Mouse (Mus musculus) neural tube, embryonic 11.5 days (tissue): ENCODE data around the gene Gm4792. TPM values are rescaled to one million over a fixed set of nuclear protein-coding genes. Genes with fewer than 3 reads are reported as not detected.

Experiments
- ATAC-seq: fragments of 200-750 bp; cut with Nextera tagmentation; 2 replicates; pipeline ENCODE4 v1.8.0; 2017; ENCODE audit warnings: moderate number of reproducible peaks, mild to moderate bottlenecking, moderate TSS enrichment, moderate library complexity; ENCODE audit not compliant: insufficient read depth, low FRiP score, low TSS enrichment
- DNase-seq: peaks from one replicate; pipeline ENCODE4 v3.0.0-alpha.2; 2015; ENCODE audit warnings: low spot score
- H3K27ac ChIP-seq: fragments of 300-500 bp; sonication (generic); 2 replicates; pipeline ENCODE4 v1.5.1; 2014; ENCODE audit warnings: low read depth, mild to moderate bottlenecking, low read length
- H3K27me3 ChIP-seq: fragments of 300-500 bp; sonication (generic); 2 replicates; pipeline ENCODE4 v1.6.1; 2014; ENCODE audit warnings: mild to moderate bottlenecking, low read length, mixed read lengths; ENCODE audit not compliant: control insufficient read depth, insufficient read depth
- H3K36me3 ChIP-seq: fragments of 300-500 bp; sonication (generic); 2 replicates; pipeline ENCODE4 v1.6.1; 2014; ENCODE audit warnings: mild to moderate bottlenecking, low read length, moderate library complexity, mixed read lengths; ENCODE audit not compliant: control insufficient read depth, insufficient read depth
- H3K4me1 ChIP-seq: fragments of 300-500 bp; sonication (generic); 2 replicates; pipeline ENCODE4 v1.6.1; 2014; ENCODE audit warnings: low read length, mixed read lengths; ENCODE audit not compliant: control insufficient read depth, insufficient read depth
- H3K4me2 ChIP-seq: fragments of 300-500 bp; sonication (generic); 2 replicates; pipeline ENCODE4 v1.6.1; 2014; ENCODE audit warnings: low read depth, mild to moderate bottlenecking, moderate library complexity
- H3K4me3 ChIP-seq: fragments of 300-500 bp; sonication (generic); 2 replicates; pipeline ENCODE4 v1.5.1; 2014; ENCODE audit warnings: low read depth, low read length
- H3K9ac ChIP-seq: fragments of 300-500 bp; sonication (generic); 2 replicates; pipeline ENCODE4 v1.6.1; 2014; ENCODE audit warnings: mild to moderate bottlenecking, low read length
- H3K9me3 ChIP-seq: fragments of 300-500 bp; sonication (generic); 2 replicates; pipeline ENCODE4 v1.6.1; 2016; ENCODE audit warnings: low read length; ENCODE audit not compliant: control insufficient read depth
- WGBS: fragments of 180-500 bp; shearing (Covaris S2); extraction: QIAGEN DNeasy Blood & Tissue Kit; methylation state at CpG from one replicate; pipeline ENCODE4 v1.1.7; 2014; 5-methylcytosine and 5-hydroxymethylcytosine counted together
- polyA plus RNA-seq: library from polyadenylated mRNA; unstranded; fragments of >200 nt; fragmentation: Nextera tagmentation; extraction: Ambion mirVana; gene quantifications from 2 replicates; pipeline ENCODE4 v1.2.1, GENCODE M21; 2014

Gene Gm4792
- polyA plus RNA-seq, 1 experiment from 2014 or later = 0.42 TPM

DNA sequence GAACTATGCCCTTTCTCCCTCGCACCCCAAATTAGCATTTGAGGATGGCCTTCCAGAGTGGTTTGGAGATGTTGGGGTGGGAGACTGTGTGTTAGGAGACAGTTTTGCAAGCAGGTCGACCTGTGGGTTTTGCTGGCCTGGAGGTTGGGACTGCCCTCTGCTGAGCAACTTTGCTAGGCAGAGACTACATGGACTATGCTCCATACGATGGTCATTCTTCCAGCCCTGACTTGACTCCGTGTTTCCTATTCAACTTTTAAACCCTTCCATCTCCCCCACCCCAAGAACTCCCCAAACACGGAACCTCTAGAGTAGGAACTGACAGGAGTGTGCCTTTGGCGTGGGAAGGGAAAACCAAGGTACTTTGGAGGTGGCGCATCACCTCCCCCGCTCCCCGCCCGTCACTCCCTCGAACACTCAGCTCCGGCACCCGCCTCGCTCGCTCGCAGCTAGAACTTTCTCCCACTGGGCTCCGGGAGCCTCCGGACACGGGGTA, 13.1 kb upstream of the Gm4792 start, which contains the start of gene Tmcc3:
Gene Tmcc3, plus strand, starts transcription at position 439 of the 496 bp plus-strand sequence.
- WGBS = 3% methylated on average over 19 of the region's 19 CpGs
- DNase-seq (peak; percentile 38), ATAC-seq (0 out of 2 replicates have a peak, but pooled peaks have one; percentile 31)
- H3K4me1 ChIP-seq = peaks cover 3% of the 10 kb centered on the region; the same call in 1 of the 2 replicates
- peak within 1 kb of the TSS; percentile 45 for H3K4me3 ChIP-seq
- H3K9ac ChIP-seq = peak within 1 kb of the TSS; percentile 57
- H3K36me3 ChIP-seq = no peaks in the 10 kb centered on the region
- H3K27me3 ChIP-seq = 0 out of 2 replicates have a peak, but pooled peaks cover 5% of the 10 kb centered on the region
- H3K27ac ChIP-seq = no peak within 1 kb of the TSS
- peak within 1 kb of the TSS; percentile 95 for H3K4me2 ChIP-seq
- no peaks in the 10 kb centered on the region for H3K9me3 ChIP-seq

DNA sequence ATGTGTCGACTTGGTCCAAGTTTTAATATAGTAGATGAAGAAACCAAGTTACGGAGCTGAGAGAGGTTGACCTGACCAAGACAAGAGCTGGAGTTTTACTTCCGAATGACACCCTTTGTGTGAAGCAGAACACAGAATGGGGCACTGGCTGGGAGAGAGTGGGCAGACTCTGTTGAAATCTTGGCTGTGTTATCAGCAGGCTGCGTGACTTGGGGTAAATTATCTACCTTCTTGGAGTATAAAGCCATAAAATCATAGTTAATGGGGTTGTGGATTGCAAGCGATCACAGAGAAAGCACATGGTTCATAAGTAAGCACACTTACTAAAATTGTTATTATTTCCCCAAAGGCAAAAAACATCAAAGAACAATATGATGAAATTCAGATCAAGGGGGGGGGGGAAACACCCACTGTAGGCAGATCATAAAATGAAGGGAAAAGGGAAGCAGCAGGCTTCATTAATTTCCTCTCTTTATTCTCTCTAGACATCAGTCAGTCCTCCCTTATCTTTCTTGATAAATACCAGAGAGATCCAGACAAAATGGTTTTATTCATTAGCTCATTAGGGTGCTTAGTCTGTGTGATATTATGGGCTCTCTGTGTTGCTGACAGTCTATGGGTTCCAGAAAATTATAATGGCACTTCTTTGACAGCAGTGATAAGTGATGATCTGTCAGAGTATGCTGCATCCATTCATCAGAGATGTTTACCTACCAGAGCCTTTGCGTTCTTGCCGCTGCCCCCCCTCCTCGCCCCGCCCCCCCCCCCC, 12.2 kb upstream of the Gm4792 start:
- 48% methylated on average over 9 of the region's 9 CpGs for WGBS

DNA sequence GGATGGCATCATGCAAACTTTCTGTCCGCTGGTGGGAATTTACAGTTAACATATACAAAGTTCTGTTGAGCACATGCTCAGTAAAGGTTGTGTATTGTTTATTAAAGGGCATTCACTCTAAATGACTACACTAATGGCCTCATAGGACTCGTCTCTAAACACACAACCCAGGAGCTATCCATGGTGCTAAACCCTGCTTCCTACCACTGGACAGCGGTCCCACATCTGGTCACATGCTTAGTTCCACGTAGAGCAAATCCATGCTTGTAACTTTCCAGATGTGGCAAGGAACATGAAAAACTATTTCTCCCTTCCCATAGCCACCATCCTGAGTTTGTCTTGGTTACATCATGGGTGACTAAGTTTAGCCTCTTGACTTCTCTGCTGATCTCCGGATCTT, 7.0 kb upstream of the Gm4792 start:
- Histone ChIP-seq H3K4me1 (no peaks in the 10 kb centered on the region), H3K27me3 (no peaks in the 10 kb centered on the region), H3K4me3 (no peak overlapping the region), H3K4me2 (no peak overlapping the region), H3K9me3 (no peaks in the 10 kb centered on the region), H3K9ac (no peak overlapping the region), H3K36me3 (no peaks in the 10 kb centered on the region), H3K27ac (no peak overlapping the region)
- WGBS = 64% methylated on average over 5 of the region's 5 CpGs
- DNase-seq (no peak), ATAC-seq (no peak)

More for the DNA sequence above, 12.2 kb upstream of the Gm4792 start:
- Histone ChIP-seq H3K9me3 (no peaks in the 10 kb centered on the region), H3K4me1 (peaks cover 3% of the 10 kb centered on the region; the same call in 1 of the 2 replicates), H3K4me2 (no peak overlapping the region), H3K9ac (no peak overlapping the region), H3K36me3 (no peaks in the 10 kb centered on the region), H3K4me3 (no peak overlapping the region), H3K27ac (no peak overlapping the region), H3K27me3 (0 out of 2 replicates have a peak, but pooled peaks cover 5% of the 10 kb centered on the region)
- DNase-seq = no peak
- ATAC-seq = no peak

DNA sequence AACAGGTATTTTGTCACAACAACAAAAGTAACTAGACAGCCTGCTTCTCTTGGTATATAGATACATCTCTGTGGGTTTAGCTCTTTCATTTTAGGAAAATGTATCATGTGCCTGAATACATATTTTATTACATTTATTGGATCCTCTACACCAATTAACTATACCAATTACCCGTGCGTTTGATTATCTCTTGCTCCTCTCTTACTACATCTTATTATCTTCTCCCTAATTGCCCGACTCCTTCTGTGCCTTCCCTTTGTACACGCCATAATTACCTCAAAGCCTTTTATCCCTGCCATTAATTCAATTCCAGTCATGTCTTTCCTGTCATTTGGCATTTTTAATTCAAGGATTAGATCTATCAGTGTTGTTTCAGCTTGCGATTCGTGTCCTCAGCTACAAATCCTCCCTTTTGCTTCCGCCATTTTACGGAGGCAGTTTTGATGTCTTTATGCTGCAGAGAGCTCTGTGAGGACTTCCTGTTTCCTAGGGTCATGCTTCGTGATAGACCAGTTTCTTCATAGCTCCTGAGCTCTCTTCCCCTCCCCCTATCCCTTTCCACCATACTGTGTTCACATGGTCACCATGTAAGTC, 5.7 kb upstream of the Gm4792 start:
- Histone ChIP-seq H3K27me3 (no peaks in the 10 kb centered on the region), H3K9ac (no peak overlapping the region), H3K9me3 (no peaks in the 10 kb centered on the region), H3K36me3 (no peaks in the 10 kb centered on the region), H3K27ac (no peak overlapping the region), H3K4me3 (no peak overlapping the region), H3K4me1 (no peaks in the 10 kb centered on the region), H3K4me2 (no peak overlapping the region)
- WGBS = 89% methylated on average over 9 of the region's 9 CpGs
- ATAC-seq (no peak), DNase-seq (no peak)

DNA sequence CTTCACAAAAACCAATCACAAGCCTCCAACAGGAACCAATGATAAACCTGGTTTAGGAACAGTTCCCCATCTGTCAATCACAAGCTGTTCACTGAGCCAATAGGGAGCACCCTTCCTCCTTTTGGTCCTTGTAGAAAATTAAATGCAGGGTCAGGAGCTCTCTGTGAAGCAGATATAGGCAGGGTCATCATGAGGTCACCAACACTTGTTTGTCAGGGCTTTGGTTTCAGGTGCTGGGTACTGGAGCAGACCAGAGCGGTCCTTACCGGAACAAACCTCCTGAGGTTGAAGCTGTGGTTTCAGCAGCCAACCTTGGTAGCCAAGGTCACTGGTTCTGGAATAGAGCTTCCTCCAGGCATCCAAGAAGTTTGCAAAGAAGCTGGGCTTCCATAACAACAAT, 798 bp upstream of the Gm4792 start:
- H3K9ac ChIP-seq = no peak overlapping the region
- peaks cover 9% of the 10 kb centered on the region; the same call in 1 of the 2 replicates for H3K4me1 ChIP-seq
- H3K27ac ChIP-seq = no peak overlapping the region
- H3K27me3 ChIP-seq = no peaks in the 10 kb centered on the region
- no peak overlapping the region for H3K4me3 ChIP-seq
- H3K36me3 ChIP-seq = no peaks in the 10 kb centered on the region
- DNase-seq (no peak), ATAC-seq (no peak)
- 93% methylated on average over 2 of the region's 2 CpGs for WGBS
- H3K9me3 ChIP-seq = no peaks in the 10 kb centered on the region
- no peak overlapping the region for H3K4me2 ChIP-seq

DNA sequence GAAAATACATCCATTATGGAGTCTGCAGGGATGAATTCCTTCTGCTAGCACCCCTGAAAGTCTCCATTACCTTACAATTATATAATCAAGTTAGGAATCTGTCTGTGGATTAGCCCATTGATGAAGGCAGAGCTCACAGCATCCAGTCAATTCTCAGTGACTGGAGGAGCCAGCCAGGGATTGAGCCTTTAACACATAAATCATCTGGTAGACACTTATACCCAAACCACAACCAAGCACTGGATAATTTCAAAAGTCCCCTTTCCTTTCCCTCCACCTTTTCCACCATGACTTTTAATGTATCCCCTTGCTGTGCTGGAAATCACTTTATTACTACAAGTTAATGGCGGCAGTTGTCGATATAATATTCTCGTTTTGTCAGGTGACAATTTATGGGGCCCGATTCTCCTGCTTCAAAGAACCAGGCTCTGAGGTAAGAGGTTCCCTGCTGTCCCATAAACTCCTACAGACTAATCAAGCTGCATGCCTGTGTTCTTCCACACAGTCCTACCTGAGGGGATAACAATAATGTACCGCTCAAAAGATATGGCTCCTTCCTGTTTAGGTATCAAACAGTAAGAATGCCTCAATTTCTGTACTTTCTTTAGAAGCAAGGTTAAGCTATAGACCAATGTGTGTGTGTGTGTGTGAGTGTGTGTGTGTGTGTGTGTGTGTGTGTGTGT, 2.4 kb downstream of the Gm4792 start:
- DNase-seq (no peak), ATAC-seq (no peak)
- Histone ChIP-seq H3K4me1 (peaks cover 9% of the 10 kb centered on the region; the same call in 1 of the 2 replicates), H3K27me3 (no peaks in the 10 kb centered on the region), H3K9me3 (no peaks in the 10 kb centered on the region), H3K4me2 (no peak overlapping the region), H3K4me3 (no peak overlapping the region), H3K36me3 (no peaks in the 10 kb centered on the region), H3K9ac (no peak overlapping the region), H3K27ac (no peak overlapping the region)
- 91% methylated on average over 5 of the region's 5 CpGs for WGBS

DNA sequence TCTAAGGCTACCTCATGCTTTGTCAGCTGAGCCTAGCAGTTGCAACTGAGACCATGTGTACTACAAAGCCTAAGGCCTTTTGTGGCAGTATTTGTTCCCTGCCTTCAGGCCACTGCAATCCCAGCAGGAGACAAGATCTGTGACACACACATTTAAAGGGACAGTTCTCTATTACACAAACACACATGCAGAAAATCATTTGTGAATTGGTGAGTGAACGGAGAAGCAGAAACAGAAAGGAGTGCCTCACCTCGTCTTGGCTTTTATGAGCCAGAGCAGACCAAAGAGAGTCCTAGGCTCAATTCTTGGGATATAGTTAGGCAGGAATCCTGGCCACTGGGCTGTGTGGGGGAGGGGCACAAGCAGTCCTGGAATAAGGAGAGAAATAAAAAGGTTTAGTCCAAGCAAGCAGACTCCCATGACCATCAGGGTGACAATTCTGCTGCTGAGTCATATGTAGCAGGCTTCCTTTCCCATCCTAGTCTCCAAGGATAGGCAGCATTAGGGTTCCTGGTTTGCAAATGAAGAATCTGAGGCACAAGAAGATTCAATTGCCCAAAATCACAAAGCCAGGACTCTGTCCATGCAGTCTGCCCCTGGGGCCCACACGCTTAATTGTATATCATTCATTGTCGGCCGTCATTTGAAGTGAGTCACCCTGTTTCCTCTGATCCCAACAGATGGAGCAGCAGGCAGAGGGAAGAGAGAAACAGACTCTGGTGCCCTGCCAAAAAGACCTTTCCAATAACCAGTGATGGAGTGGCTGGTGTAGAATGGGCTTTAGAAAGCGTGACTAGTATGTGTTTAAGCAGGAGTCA, 3.4 kb downstream of the Gm4792 start:
- H3K4me1 ChIP-seq = peaks cover 9% of the 10 kb centered on the region; the same call in 1 of the 2 replicates
- ATAC-seq (peak; percentile 65), DNase-seq (peak; percentile 45)
- H3K27me3 ChIP-seq = no peaks in the 10 kb centered on the region
- no peak overlapping the region for H3K4me2 ChIP-seq
- no peaks in the 10 kb centered on the region for H3K36me3 ChIP-seq
- WGBS = 27% methylated on average over 6 of the region's 6 CpGs
- H3K27ac ChIP-seq = no peak overlapping the region; the same call in 1 of the 2 replicates
- no peaks in the 10 kb centered on the region for H3K9me3 ChIP-seq
- no peak overlapping the region; the same call in 1 of the 2 replicates for H3K9ac ChIP-seq
- H3K4me3 ChIP-seq = no peak overlapping the region

DNA sequence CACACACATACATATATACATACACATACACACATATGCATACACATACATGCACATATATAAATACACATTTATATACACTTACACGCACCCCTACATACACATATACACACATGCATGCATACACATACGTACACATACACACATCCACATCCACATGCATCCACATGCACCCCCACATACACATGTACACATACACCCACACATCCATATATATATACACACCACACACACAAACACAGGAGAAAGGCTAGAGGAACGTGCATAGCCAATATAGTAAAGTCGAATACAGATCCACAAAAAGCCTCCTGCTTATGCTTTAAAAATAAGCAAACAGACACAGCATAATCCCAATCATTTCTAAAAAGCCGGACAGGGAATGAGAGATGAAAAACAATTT, 4.1 kb downstream of the Gm4792 start:
- WGBS = 85% methylated on average over 5 of the region's 5 CpGs
- Histone ChIP-seq H3K4me3 (no peak overlapping the region), H3K9ac (no peak overlapping the region), H3K9me3 (no peaks in the 10 kb centered on the region), H3K4me1 (peaks cover 9% of the 10 kb centered on the region; the same call in 1 of the 2 replicates), H3K27ac (no peak overlapping the region), H3K27me3 (no peaks in the 10 kb centered on the region), H3K4me2 (no peak overlapping the region), H3K36me3 (no peaks in the 10 kb centered on the region)
- ATAC-seq (no peak), DNase-seq (no peak)
